In genomic region chr5:98146895-98147294, GRCm38 (mm10) we compare ENCODE assay signal across 21 mouse cellular contexts. TPM values are rescaled to one million over a fixed set of nuclear protein-coding genes. Genes with fewer than 3 reads are reported as not detected.
DNase-seq lines count a peak whose midpoint lies in the region; ATAC-seq lines count a peak whose summit lies in the region.
"Had no signal": no experiment of that assay in that cellular context is flagged by ENCODE, and none has a peak within 500 bp of the region (broad histone marks: within the 10 kb centered on the region; RNA-seq: fewer than 3 reads in every experiment).

No protein-coding gene starts in this region.

- no peaks in the 10 kb centered on the region for H3K27me3 ChIP-seq in splenic B cell, adult 2 months (ENCODE audit: control insufficient read depth, insufficient read depth, low read length, poor library complexity, severe bottlenecking)
- H3K27me3 ChIP-seq: embryonic facial prominence, embryonic 12.5 days; forebrain, embryonic 12.5 days; hindbrain, embryonic 13.5 days had no signal

- H3K36me3 ChIP-seq in splenic B cell, adult 2 months (ENCODE audit: control insufficient read depth, insufficient read depth, low read length, poor library complexity, severe bottlenecking) = no peaks in the 10 kb centered on the region
- H3K36me3 ChIP-seq: embryonic facial prominence, embryonic 12.5 days; forebrain, embryonic 12.5 days; hindbrain, embryonic 13.5 days had no signal

- peak; percentile 98 for ATAC-seq in common myeloid progenitor, adult 5-6 weeks (replicated peaks; ENCODE audit: low read depth, poor library complexity, severe bottlenecking)
- peak; percentile 63 for ATAC-seq in inflammation-experienced regulatory T-cells, adult 6 months
- ATAC-seq in erythroblast, adult 5-6 weeks (replicated peaks; ENCODE audit: low FRiP score, poor library complexity, severe bottlenecking) = no peak
- ATAC-seq: forebrain, embryonic 16.5 days; hindbrain, postnatal 0 days; intestine, embryonic 16.5 days had no signal

- DNase-seq in CD4-positive helper T cell, adult 2 months (ENCODE audit: low read depth, low spot score) = peak; percentile 12
- peak; percentile 13 for DNase-seq in splenic B cell, adult 2 months (ENCODE audit: low read depth, low spot score)
- no peak for DNase-seq in lung, postnatal 14 days
- DNase-seq in natural killer cell, adult 2 months (ENCODE audit: low spot score in 2 of 2) = no peak
- DNase-seq: adrenal gland, postnatal 10 days; B cell, adult 2 months; cerebellum, adult 11 months; cerebellum, adult 8-10 months; cerebellum, postnatal 14 days; gastrocnemius, postnatal 14 days; heart, postnatal 10 days; heart, postnatal 4 days had no signal

RNA-seq across cellular contexts. Expression of gene Prdm8, which starts 20.1 kb away (rescaled TPM):
- total RNA-seq in common myeloid progenitor, adult 5-6 weeks (2017) = not detected in 2 replicates
- not detected for polyA plus RNA-seq in inflammation-experienced regulatory T-cells, adult 6 months (2017; shearing (Covaris generic))
- total RNA-seq in erythroblast, adult 5-6 weeks (2015; ENCODE audit: low replicate concordance) = not detected in 2 replicates
- not detected in 2 replicates for total RNA-seq in erythroblast, adult 5-6 weeks (2017; ENCODE audit: low replicate concordance)

Comparison
In these comparisons a context has a peak if more than half of its experiments do, and no peak if none do; other contexts are left out.
1. DNase-seq: peak in CD4-positive helper T cell, adult 2 months (single experiment) and splenic B cell, adult 2 months (single experiment); none in lung, postnatal 14 days (single experiment) and natural killer cell, adult 2 months (0 of 2).